Mouse (Mus musculus) CH12.LX (cell line): ENCODE measurements at regions not wholly inside any gene's neighbourhood (a gene's known extent, or its start where the extent isn't known, plus 50 kb on each side); places are given as distances from the start of the nearest gene placed in this dataset.

Experiments used
- DNase-seq: peaks from one replicate; pipeline ENCODE4 v3.0.0-alpha.2; 2013; ENCODE audit errors: extremely low read depth
- H3K27ac ChIP-seq: 2 replicates; pipeline ENCODE4 v1.5.1; 2012; ENCODE audit warnings: low read depth, mild to moderate bottlenecking, control low read depth, moderate library complexity; ENCODE audit not compliant: insufficient read depth
- H3K27me3 ChIP-seq: replicated peaks from 2 replicates; pipeline ENCODE3; 2012; ENCODE audit warnings: inconsistent platforms
- H3K36me3 ChIP-seq, 2 experiments: replicated peaks in 1 of 2; 2 replicates each; pipeline versions ENCODE3 to v1.6.1; 2012; ENCODE audit warnings: inconsistent platforms in 1 of 2, low read length in 1 of 2, mild to moderate bottlenecking in 1 of 2, mixed read lengths in 1 of 2, moderate library complexity in 1 of 2; ENCODE audit not compliant: control insufficient read depth in 1 of 2, insufficient read depth in 1 of 2
- H3K4me1 ChIP-seq, 2 experiments: 2 replicates each; pipeline ENCODE4 v1.6.1; 2012; ENCODE audit warnings: inconsistent platforms in 1 of 2, moderate library complexity in 1 of 2; ENCODE audit not compliant: insufficient read depth in 2 of 2, control insufficient read depth in 1 of 2
- H3K4me2 ChIP-seq: 2 replicates; pipeline ENCODE4 v1.6.1; 2012; ENCODE audit warnings: low read depth, mild to moderate bottlenecking, control low read depth; ENCODE audit not compliant: poor library complexity, insufficient read depth, severe bottlenecking
- H3K4me3 ChIP-seq, 3 experiments: fragments of 150-350 bp in 1 of 3; sonication (generic) in 1 of 3; replicated peaks in 1 of 3; 2 replicates each; pipeline versions ENCODE3 to v1.5.1; 2011 to 2012; ENCODE audit warnings: low read depth in 2 of 3, low read length in 2 of 3, mild to moderate bottlenecking in 2 of 3, moderate library complexity in 2 of 3, control low read depth in 1 of 3, improper control_type of control experiment in 1 of 3, inconsistent platforms in 1 of 3, mixed read lengths in 1 of 3; ENCODE audit not compliant: poor library complexity in 1 of 3
- H3K79me2 ChIP-seq: replicated peaks from 2 replicates; pipeline ENCODE4 v1.6.1; 2012; ENCODE audit warnings: mild to moderate bottlenecking, moderate library complexity; ENCODE audit not compliant: control insufficient read depth, poor library complexity, insufficient read depth, severe bottlenecking; ENCODE audit errors: extremely low read depth
- H3K9ac ChIP-seq: 2 replicates; pipeline ENCODE4 v1.6.1; 2012; ENCODE audit warnings: low read depth, mild to moderate bottlenecking, control low read depth, moderate library complexity; ENCODE audit not compliant: insufficient read depth
- H3K9me3 ChIP-seq: replicated peaks from 2 replicates; pipeline ENCODE3; 2012; ENCODE audit warnings: low read length, inconsistent platforms, mixed read lengths
- CTCF ChIP-seq, 2 experiments: IDR thresholded peaks in 1 of 2; conservative IDR thresholded peaks in 1 of 2; 2 replicates each; pipeline ENCODE4 v1.5.1; 2011 to 2012; ENCODE audit warnings: low read depth in 2 of 2, low read length in 2 of 2, improper control_type of control experiment in 1 of 2, inconsistent platforms in 1 of 2, mild to moderate bottlenecking in 1 of 2, moderate library complexity in 1 of 2
- ELF1 ChIP-seq: IDR thresholded peaks from 2 replicates; pipeline ENCODE4 v1.6.1; 2014; ENCODE audit warnings: low read depth, mild to moderate bottlenecking, inconsistent platforms, low read length, improper control_type of control experiment
- IRF4 ChIP-seq: IDR thresholded peaks from 2 replicates; pipeline ENCODE4 v1.6.1; 2014; ENCODE audit warnings: low read depth, mild to moderate bottlenecking, inconsistent platforms, low read length, improper control_type of control experiment
- JUND ChIP-seq: conservative IDR thresholded peaks from 2 replicates; pipeline ENCODE4 v1.6.1; 2011; ENCODE audit warnings: low read depth, low read length, improper control_type of control experiment
- KAT2A ChIP-seq: IDR thresholded peaks from 2 replicates; pipeline ENCODE4 v1.6.1; 2012; ENCODE audit warnings: low read length, improper control_type of control experiment, inconsistent platforms; ENCODE audit not compliant: insufficient replicate concordance
- MAZ ChIP-seq: IDR thresholded peaks from 2 replicates; pipeline ENCODE4 v1.6.1; 2012; ENCODE audit warnings: low read depth, mild to moderate bottlenecking, inconsistent platforms, low read length, improper control_type of control experiment, moderate library complexity
- MEF2A ChIP-seq: IDR thresholded peaks from 2 replicates; pipeline ENCODE4 v1.6.1; 2014; ENCODE audit warnings: low read depth, mild to moderate bottlenecking, inconsistent platforms, low read length, improper control_type of control experiment, borderline replicate concordance
- NELFE ChIP-seq: IDR thresholded peaks from 2 replicates; pipeline ENCODE4 v1.6.1; 2011; ENCODE audit warnings: low read depth, low read length, improper control_type of control experiment
- PAX5 ChIP-seq: IDR thresholded peaks from 2 replicates; pipeline ENCODE4 v1.6.1; 2012; ENCODE audit warnings: low read length, inconsistent platforms, mixed read lengths
- POLR2A ChIP-seq: IDR thresholded peaks from 2 replicates; pipeline ENCODE4 v1.6.1; 2011; ENCODE audit warnings: low read depth, mild to moderate bottlenecking, improper control_type of control experiment, low read length
- POLR2AphosphoS2 ChIP-seq: IDR thresholded peaks from 2 replicates; pipeline ENCODE4 v1.6.1; 2011; ENCODE audit warnings: low read depth, low read length, improper control_type of control experiment
- RCOR1 ChIP-seq: conservative IDR thresholded peaks from 2 replicates; pipeline ENCODE4 v1.6.1; 2012; ENCODE audit warnings: low read depth, mild to moderate bottlenecking, inconsistent platforms, low read length, improper control_type of control experiment
- SMC3 ChIP-seq: IDR thresholded peaks from 2 replicates; pipeline ENCODE4 v1.6.1; 2011; ENCODE audit warnings: low read depth, low read length, improper control_type of control experiment
- UBTF ChIP-seq: IDR thresholded peaks from 2 replicates; pipeline ENCODE4 v1.6.1; 2012; ENCODE audit warnings: low read depth, mild to moderate bottlenecking, inconsistent platforms, low read length, improper control_type of control experiment, moderate library complexity
- USF2 ChIP-seq: conservative IDR thresholded peaks from 2 replicates; pipeline ENCODE4 v1.6.1; 2011; ENCODE audit warnings: low read depth, low read length, improper control_type of control experiment
- dilution Hi-C: fragments of 300-500 bp; cut with MboI; formaldehyde crosslinking; loops from 2 replicates; pipeline ENCODE4 v1.14.3; 2020; ENCODE audit warnings: low sequenced_read_pairs; ENCODE audit not compliant: extremely low pct_unique_long_range_greater_than_20kb, extremely low pct_ligation_motif_present
- in situ Hi-C: fragments of 300-500 bp; cut with MboI; formaldehyde crosslinking; loops from 3 replicates; pipeline ENCODE4 v1.14.3; 2019; ENCODE audit warnings: low sequenced_read_pairs, low pct_ligation_motif_present, low pct_unique_long_range_greater_than_20kb, mixed read lengths

GRCm38 (mm10) chr10:115758667-115759066 is 58.0 kb upstream of the Tspan8 start:
- Histone ChIP-seq H3K36me3 (no peaks in the 10 kb centered on the region), H3K4me2 (no peak overlapping the region), H3K27ac (no peak overlapping the region), H3K79me2 (no peaks in the 10 kb centered on the region), H3K9ac (no peak overlapping the region), H3K4me3 (no peak overlapping the region), H3K27me3 (no peaks in the 10 kb centered on the region), H3K9me3 (no peaks in the 10 kb centered on the region), H3K4me1 (0 out of 4 replicates have a peak, but pooled peaks cover 0 to 3% of the 10 kb centered on the region in 2 experiments)
- dilution Hi-C loops: no loop called here
- in situ Hi-C loops: no loop called here
- DNase-seq: no peak
- TF ChIP-seq IRF4 (no peak), MAZ (no peak), KAT2A (no peak), PAX5 (no peak), JUND (no peak), CTCF (conservative IDR thresholded peaks at IDR 0.05 in 1 of 2, IDR thresholded peaks at IDR 0.05 in 1 of 2; ENCODE audit: low read depth in 2 of 2, low read length in 2 of 2) (no peak), POLR2A (no peak), USF2 (no peak), UBTF (no peak), SMC3 (no peak), ELF1 (no peak), POLR2AphosphoS2 (no peak), RCOR1 (no peak), MEF2A (no peak), NELFE (no peak)
